Mouse (Mus musculus) erythroblast, embryonic 14.5 days (primary cell): ENCODE results near the gene Lbx1.

Experiments
- GATA1 ChIP-seq: IDR thresholded peaks from 2 replicates; pipeline ENCODE4 v1.6.1; 2012; ENCODE audit warnings: low read length, inconsistent platforms, mixed read lengths
- TAL1 ChIP-seq: IDR thresholded peaks from 3 replicates; pipeline ENCODE4 v1.6.1; 2012; ENCODE audit warnings: low read length, inconsistent platforms, mixed read lengths

DNA sequence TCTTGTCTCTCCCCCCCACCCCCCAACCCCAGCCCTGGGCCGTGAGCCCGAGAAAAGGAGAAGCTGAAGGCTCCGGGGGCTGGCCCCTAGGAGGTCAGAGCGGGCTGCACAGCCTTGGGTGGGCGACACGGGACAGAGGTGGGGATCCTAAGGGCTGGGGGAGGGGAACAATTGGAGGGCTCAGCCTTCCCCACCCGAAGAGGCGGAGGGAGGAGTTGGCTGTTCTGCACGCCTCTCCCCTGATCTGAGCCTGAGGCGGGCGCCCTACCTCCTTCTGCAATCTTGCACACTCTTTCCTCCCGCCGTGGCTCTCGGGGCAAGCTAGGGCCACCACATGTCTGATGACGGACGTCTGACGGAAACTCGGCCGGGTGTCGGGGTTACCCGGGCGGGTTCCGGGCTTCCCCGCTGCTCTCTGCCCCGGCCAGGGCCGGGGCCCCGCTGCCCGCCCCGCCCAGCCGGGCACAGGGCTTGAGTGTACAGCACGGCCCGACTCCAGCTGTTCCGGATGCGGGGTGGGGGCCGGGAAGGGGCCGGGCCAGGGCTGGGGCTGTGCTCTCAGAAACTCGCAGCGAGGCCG lies 841 bp upstream of the Lbx1 start:
- TF ChIP-seq TAL1, result no peak
- no peak for TF ChIP-seq GATA1
